Mouse (Mus musculus): ENCODE measurements at regions not wholly inside any gene's neighbourhood (a gene's known extent, or its start where the extent isn't known, plus 50 kb on each side); places are given as distances from the start of the nearest gene placed in this dataset.
A peak's percentile ranks its signal among the peaks of the same experiment; 100 is the strongest.

- 92% methylated on average over 1 of the region's 1 CpGs for WGBS
Observed at GRCm38 (mm10) chr13:111031633-111032032, 223.2 kb upstream of the Actbl2 start.

DNA sequence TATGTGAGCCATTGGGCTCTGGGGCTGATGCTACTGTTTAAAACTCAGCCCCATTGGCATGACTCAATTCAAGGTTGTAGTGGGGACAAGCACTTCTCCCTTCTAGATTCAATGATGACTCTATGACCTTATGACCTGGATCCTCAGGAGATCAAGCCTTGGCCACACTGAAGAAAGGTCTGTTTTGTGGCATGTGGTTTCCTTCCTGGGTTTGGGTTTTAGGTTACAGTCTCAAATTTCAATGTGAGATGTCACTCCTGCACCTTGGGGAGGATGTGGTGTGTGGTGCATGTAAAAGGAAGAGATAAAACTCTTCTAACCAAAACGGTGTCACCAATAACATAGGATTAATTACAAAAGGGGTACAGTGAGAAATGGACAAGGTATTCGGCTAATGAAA lies 211.2 kb upstream of the Actbl2 start:
- ATAC-seq (replicated peaks), result no peak
- Histone ChIP-seq H3K9me3 (no peaks in the 10 kb centered on the region), H3K4me1 (no peaks in the 10 kb centered on the region), H3K4me2 (no peak overlapping the region), H3K36me3 (replicated peaks) (no peaks in the 10 kb centered on the region), H3K27ac (no peak overlapping the region), H3K9ac (no peak overlapping the region), H3K4me3 (no peak overlapping the region), H3K27me3 (replicated peaks) (no peaks in the 10 kb centered on the region)
- WGBS, result 83% methylated on average over 2 of the region's 2 CpGs

More at GRCm38 (mm10) chr13:111031633-111032032, 223.2 kb upstream of the Actbl2 start:
- no peak overlapping the region for H3K4me2 ChIP-seq
- H3K36me3 ChIP-seq (replicated peaks), result no peaks in the 10 kb centered on the region
- no peak overlapping the region for H3K27ac ChIP-seq
- ATAC-seq (replicated peaks), result no peak
- no peak overlapping the region for H3K9ac ChIP-seq
- H3K9me3 ChIP-seq, result no peaks in the 10 kb centered on the region
- no peaks in the 10 kb centered on the region for H3K4me1 ChIP-seq
- no peak overlapping the region for H3K4me3 ChIP-seq
- no peaks in the 10 kb centered on the region for H3K27me3 ChIP-seq (replicated peaks)

GRCm38 (mm10) chr13:111044328-111045002 lies 210.3 kb upstream of the Actbl2 start:
- no peak; the same call in 1 of the 2 replicates for ATAC-seq (replicated peaks)
- Histone ChIP-seq H3K9me3 (no peaks in the 10 kb centered on the region), H3K27ac (peak overlapping the region; percentile 4; the same call in 1 of the 2 replicates), H3K4me1 (no peaks in the 10 kb centered on the region), H3K4me2 (no peak overlapping the region), H3K9ac (no peak overlapping the region), H3K27me3 (replicated peaks) (no peaks in the 10 kb centered on the region), H3K36me3 (replicated peaks) (no peaks in the 10 kb centered on the region), H3K4me3 (no peak overlapping the region)
- WGBS, result 46% methylated on average over 10 of the region's 10 CpGs

DNA sequence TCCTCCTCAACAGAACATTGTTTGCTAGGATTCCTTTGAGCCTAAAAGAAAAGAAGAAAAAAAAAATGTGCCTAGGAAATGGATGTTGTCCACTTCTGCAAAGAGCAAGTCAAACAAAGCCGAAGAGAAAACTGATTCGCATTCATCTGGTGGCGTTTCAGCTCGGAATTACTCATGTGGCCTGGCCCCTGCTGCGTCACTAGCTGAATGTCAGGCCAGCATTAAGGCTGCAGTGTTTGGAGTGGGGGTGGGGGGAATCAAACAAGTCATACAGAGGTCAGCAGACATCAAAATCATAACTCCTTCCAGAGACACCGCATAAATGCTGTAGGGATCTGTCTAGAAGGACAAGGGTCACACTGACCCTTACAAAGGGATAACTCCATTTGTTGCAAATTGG lies 204.7 kb upstream of the Actbl2 start:
- ATAC-seq (replicated peaks), result no peak
- Histone ChIP-seq H3K9ac (no peak overlapping the region), H3K27ac (no peak overlapping the region), H3K4me1 (0 out of 2 replicates have a peak, but pooled peaks cover 3% of the 10 kb centered on the region), H3K4me3 (no peak overlapping the region), H3K36me3 (replicated peaks) (no peaks in the 10 kb centered on the region), H3K9me3 (no peaks in the 10 kb centered on the region), H3K4me2 (no peak overlapping the region), H3K27me3 (replicated peaks) (no peaks in the 10 kb centered on the region)
- WGBS, result 30% methylated on average over 6 of the region's 6 CpGs

GRCm38 (mm10) chr13:111055817-111056216 lies 199.0 kb upstream of the Actbl2 start:
- no peak overlapping the region for H3K4me3 ChIP-seq
- no peaks in the 10 kb centered on the region for H3K4me1 ChIP-seq
- ATAC-seq (replicated peaks), result no peak
- no peak overlapping the region for H3K4me2 ChIP-seq
- H3K36me3 ChIP-seq (replicated peaks), result no peaks in the 10 kb centered on the region
- H3K9ac ChIP-seq, result no peak overlapping the region
- no peaks in the 10 kb centered on the region for H3K9me3 ChIP-seq
- no peak overlapping the region for H3K27ac ChIP-seq
- H3K27me3 ChIP-seq (replicated peaks), result no peaks in the 10 kb centered on the region
- WGBS, result 85% methylated on average over 2 of the region's 2 CpGs

GRCm38 (mm10) chr13:111087753-111088152 lies 167.1 kb upstream of the Actbl2 start:
- ATAC-seq (replicated peaks), result no peak
- Histone ChIP-seq H3K9me3 (no peaks in the 10 kb centered on the region), H3K4me2 (no peak overlapping the region), H3K4me3 (no peak overlapping the region), H3K27me3 (replicated peaks) (no peaks in the 10 kb centered on the region), H3K27ac (no peak overlapping the region), H3K4me1 (no peaks in the 10 kb centered on the region), H3K9ac (no peak overlapping the region), H3K36me3 (replicated peaks) (no peaks in the 10 kb centered on the region)
- 91% methylated on average over 2 of the region's 2 CpGs for WGBS

GRCm38 (mm10) chr13:111096071-111096470 lies 158.7 kb upstream of the Actbl2 start:
- no peaks in the 10 kb centered on the region; the same call in 1 of the 2 replicates for H3K4me1 ChIP-seq
- no peak overlapping the region for H3K9ac ChIP-seq
- H3K4me2 ChIP-seq, result no peak overlapping the region
- H3K9me3 ChIP-seq, result no peaks in the 10 kb centered on the region
- no peaks in the 10 kb centered on the region for H3K36me3 ChIP-seq (replicated peaks)
- H3K4me3 ChIP-seq, result no peak overlapping the region
- WGBS, result 92% methylated on average over 5 of the region's 5 CpGs
- no peak for ATAC-seq (replicated peaks)
- H3K27me3 ChIP-seq (replicated peaks), result no peaks in the 10 kb centered on the region
- H3K27ac ChIP-seq, result no peak overlapping the region

- H3K27ac ChIP-seq, result no peak overlapping the region
- H3K4me1 ChIP-seq, result no peaks in the 10 kb centered on the region; the same call in 1 of the 2 replicates
- H3K9me3 ChIP-seq, result no peaks in the 10 kb centered on the region
- H3K4me3 ChIP-seq, result no peak overlapping the region
- H3K27me3 ChIP-seq (replicated peaks), result no peaks in the 10 kb centered on the region
- WGBS, result 89% methylated on average over 4 of the region's 4 CpGs
- no peak overlapping the region for H3K9ac ChIP-seq
- no peak for ATAC-seq (replicated peaks)
- H3K36me3 ChIP-seq (replicated peaks), result no peaks in the 10 kb centered on the region
- H3K4me2 ChIP-seq, result no peak overlapping the region
Observed at GRCm38 (mm10) chr13:111097336-111097735, 157.5 kb upstream of the Actbl2 start.

GRCm38 (mm10) chr13:111098738-111099137 lies 156.1 kb upstream of the Actbl2 start:
- 50% methylated on average over 2 of the region's 2 CpGs for WGBS
- Histone ChIP-seq H3K9me3 (no peaks in the 10 kb centered on the region), H3K4me1 (no peaks in the 10 kb centered on the region; the same call in 1 of the 2 replicates), H3K36me3 (replicated peaks) (no peaks in the 10 kb centered on the region), H3K27me3 (replicated peaks) (no peaks in the 10 kb centered on the region), H3K9ac (no peak overlapping the region), H3K4me2 (no peak overlapping the region), H3K27ac (no peak overlapping the region), H3K4me3 (no peak overlapping the region)
- no peak for ATAC-seq (replicated peaks)

DNA sequence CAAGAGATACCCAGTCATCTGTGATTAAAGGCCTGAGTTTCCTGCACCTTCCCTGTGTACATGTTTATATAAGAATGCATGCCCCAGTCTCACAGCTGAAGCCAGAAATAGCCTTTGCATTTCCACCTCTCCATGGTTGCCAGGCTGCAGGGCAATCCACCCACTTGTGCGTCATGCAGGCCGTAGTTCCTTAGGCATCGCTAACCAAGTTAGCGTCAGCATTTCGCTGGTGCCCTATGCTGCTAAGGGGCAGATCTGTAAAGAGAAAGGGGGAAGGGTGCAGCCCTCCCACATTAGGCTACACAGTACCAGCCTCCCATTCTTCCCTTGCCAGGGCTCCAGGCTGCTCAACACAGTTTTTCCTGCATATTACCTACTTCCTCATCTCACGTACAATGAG lies 155.6 kb upstream of the Actbl2 start:
- Histone ChIP-seq H3K36me3 (replicated peaks) (no peaks in the 10 kb centered on the region), H3K9me3 (no peaks in the 10 kb centered on the region), H3K4me1 (no peaks in the 10 kb centered on the region; the same call in 1 of the 2 replicates), H3K4me3 (no peak overlapping the region), H3K27me3 (replicated peaks) (no peaks in the 10 kb centered on the region), H3K9ac (no peak overlapping the region), H3K27ac (no peak overlapping the region), H3K4me2 (no peak overlapping the region)
- no peak for ATAC-seq (replicated peaks)
- WGBS, result 68% methylated on average over 6 of the region's 6 CpGs

GRCm38 (mm10) chr13:111100448-111100847 lies 154.4 kb upstream of the Actbl2 start:
- H3K4me2 ChIP-seq, result no peak overlapping the region
- H3K4me1 ChIP-seq, result no peaks in the 10 kb centered on the region; the same call in 1 of the 2 replicates
- no peak overlapping the region for H3K4me3 ChIP-seq
- no peaks in the 10 kb centered on the region for H3K36me3 ChIP-seq (replicated peaks)
- H3K27ac ChIP-seq, result no peak overlapping the region
- 86% methylated on average over 1 of the region's 1 CpGs for WGBS
- no peaks in the 10 kb centered on the region for H3K9me3 ChIP-seq
- H3K27me3 ChIP-seq (replicated peaks), result no peaks in the 10 kb centered on the region
- no peak for ATAC-seq (replicated peaks)
- no peak overlapping the region for H3K9ac ChIP-seq

GRCm38 (mm10) chr13:111104567-111105219 lies 150.1 kb upstream of the Actbl2 start:
- Histone ChIP-seq H3K27ac (no peak overlapping the region), H3K9ac (no peak overlapping the region), H3K4me1 (no peaks in the 10 kb centered on the region), H3K4me3 (no peak overlapping the region), H3K27me3 (replicated peaks) (no peaks in the 10 kb centered on the region), H3K4me2 (no peak overlapping the region), H3K36me3 (replicated peaks) (no peaks in the 10 kb centered on the region), H3K9me3 (no peaks in the 10 kb centered on the region)
- ATAC-seq (replicated peaks), result peak; percentile 50; the same call in 1 of the 2 replicates
- 78% methylated on average over 4 of the region's 4 CpGs for WGBS

- H3K4me3 ChIP-seq, result no peak overlapping the region
- WGBS, result 82% methylated on average over 3 of the region's 3 CpGs
- H3K4me2 ChIP-seq, result no peak overlapping the region
- 0 out of 2 replicates have a peak, but pooled peaks cover 2% of the 10 kb centered on the region for H3K4me1 ChIP-seq
- no peaks in the 10 kb centered on the region for H3K36me3 ChIP-seq (replicated peaks)
- no peak overlapping the region for H3K27ac ChIP-seq
- no peak for ATAC-seq (replicated peaks)
- no peaks in the 10 kb centered on the region for H3K27me3 ChIP-seq (replicated peaks)
- H3K9ac ChIP-seq, result no peak overlapping the region
- no peaks in the 10 kb centered on the region for H3K9me3 ChIP-seq
Observed at GRCm38 (mm10) chr13:111131108-111131507, 123.7 kb upstream of the Actbl2 start.
